ENCODE assay signal across 20 mouse cellular contexts in genomic region chr7:143834972-143835371, GRCm38 (mm10). TPM values are rescaled to one million over a fixed set of nuclear protein-coding genes. Genes with fewer than 3 reads are reported as not detected.
DNase-seq lines count a peak whose midpoint lies in the region; ATAC-seq and TF ChIP-seq lines count a peak whose summit lies in the region.
"Had no signal": no experiment of that assay in that cellular context is flagged by ENCODE, and none has a peak within 500 bp of the region (broad histone marks: within the 10 kb centered on the region; RNA-seq: fewer than 3 reads in every experiment).

No protein-coding gene starts in this region.

- no peaks in the 10 kb centered on the region for H3K9me3 ChIP-seq in intestine, embryonic 15.5 days
- no peaks in the 10 kb centered on the region for H3K9me3 ChIP-seq in stomach, postnatal 0 days (ENCODE audit: control insufficient read depth, low read length)
- H3K9me3 ChIP-seq: heart, embryonic 13.5 days; hindbrain, embryonic 10.5 days; lung, embryonic 15.5 days; megakaryocyte, embryonic 14.5 days had no signal

- peak overlapping the region; percentile 15 for H3K4me2 ChIP-seq in intestine, embryonic 15.5 days (replicated peaks)
- H3K4me2 ChIP-seq in stomach, postnatal 0 days (replicated peaks; ENCODE audit: low read depth): no peak overlapping the region
- H3K4me2 ChIP-seq: heart, embryonic 13.5 days; lung, embryonic 15.5 days had no signal

- 62% methylated on average over 3 of the region's 3 CpGs for WGBS in thymus, adult 2 months
- 37% methylated on average over 3 of the region's 3 CpGs for WGBS in intestine, embryonic 15.5 days
- 39% methylated on average over 3 of the region's 3 CpGs for WGBS in stomach, postnatal 0 days

- H3K4me1 ChIP-seq in thymus, adult 2 months (replicated peaks; ENCODE audit: control insufficient read depth, insufficient read depth, low read length): peaks cover 39% of the 10 kb centered on the region
- peaks cover 41% of the 10 kb centered on the region for H3K4me1 ChIP-seq in intestine, embryonic 15.5 days (replicated peaks)
- H3K4me1 ChIP-seq in stomach, postnatal 0 days (replicated peaks; ENCODE audit: control insufficient read depth, insufficient read depth): peaks cover 4% of the 10 kb centered on the region

- H3K27me3 ChIP-seq in thymus, adult 2 months (ENCODE audit: control insufficient read depth, insufficient read depth, low read length): no peaks in the 10 kb centered on the region
- no peaks in the 10 kb centered on the region for H3K27me3 ChIP-seq in intestine, embryonic 15.5 days (replicated peaks)
- H3K27me3 ChIP-seq in stomach, postnatal 0 days (ENCODE audit: control insufficient read depth, insufficient read depth, low read length): no peaks in the 10 kb centered on the region
- H3K27me3 ChIP-seq: heart, embryonic 13.5 days; lung, embryonic 15.5 days; megakaryocyte, embryonic 14.5 days had no signal

- H3K36me3 ChIP-seq in thymus, adult 2 months (ENCODE audit: control insufficient read depth, insufficient read depth, low read length): no peaks in the 10 kb centered on the region
- H3K36me3 ChIP-seq in intestine, embryonic 15.5 days: peaks cover 21% of the 10 kb centered on the region
- no peaks in the 10 kb centered on the region for H3K36me3 ChIP-seq in stomach, postnatal 0 days (ENCODE audit: control insufficient read depth, insufficient read depth, low read length)

- no peak for TF ChIP-seq EP300 in stomach, postnatal 0 days (optimal IDR thresholded peaks at IDR 0.05)

- H3K4me3 ChIP-seq in gastrocnemius, adult 2 months: no peak overlapping the region
- no peak overlapping the region for H3K4me3 ChIP-seq in thymus, adult 2 months (ENCODE audit: control insufficient read depth, insufficient read depth, low read length)
- H3K4me3 ChIP-seq in intestine, embryonic 15.5 days (replicated peaks): no peak overlapping the region
- H3K4me3 ChIP-seq in stomach, postnatal 0 days (ENCODE audit: low read depth, low read length): no peak overlapping the region
- H3K4me3 ChIP-seq: erythroblast, embryonic 14.5 days; heart, embryonic 13.5 days; hindbrain, embryonic 10.5 days; lung, embryonic 15.5 days; megakaryocyte, embryonic 14.5 days had no signal

- TF ChIP-seq POLR2A in thymus, adult 2 months (IDR thresholded peaks at IDR 0.05; ENCODE audit: control insufficient read depth, extremely low read depth, insufficient read depth, low read length, poor library complexity): no peak

- H3K9ac ChIP-seq in intestine, embryonic 15.5 days: no peak overlapping the region
- no peak overlapping the region; the same call in 1 of the 2 replicates for H3K9ac ChIP-seq in stomach, postnatal 0 days (ENCODE audit: low read length)
- H3K9ac ChIP-seq: heart, embryonic 13.5 days; lung, embryonic 15.5 days had no signal

- ATAC-seq in intestine, embryonic 15.5 days: peak; percentile 61
- ATAC-seq in stomach, postnatal 0 days (ENCODE audit: low FRiP score, low TSS enrichment): peak; percentile 80

- intact Hi-C loops in gastrocnemius, adult 2 months (cut with DNase I): no loop called here

- H3K27ac ChIP-seq in gastrocnemius, adult 2 months: no peak overlapping the region
- H3K27ac ChIP-seq in thymus, adult 2 months (ENCODE audit: control insufficient read depth, insufficient read depth, low read length): peak overlapping the region; percentile 38
- 0 out of 2 replicates have a peak overlapping the region, but pooled peaks have one; percentile 44 for H3K27ac ChIP-seq in intestine, embryonic 15.5 days
- peak overlapping the region; percentile 49 for H3K27ac ChIP-seq in stomach, postnatal 0 days (replicated peaks)
- H3K27ac ChIP-seq: heart, embryonic 13.5 days; hindbrain, embryonic 10.5 days; lung, embryonic 15.5 days had no signal

- peak; percentile 7 for DNase-seq in gastrocnemius, adult 2 months
- no peak for DNase-seq in gastrocnemius, postnatal 25 days
- DNase-seq in thymus, adult 2 months: no peak
- DNase-seq in thymus, postnatal 25 days: no peak
- peak; percentile 47 for DNase-seq in stomach, postnatal 0 days (ENCODE audit: low spot score)
- no peak for DNase-seq in lung, postnatal 10 days
- DNase-seq: cerebellum, adult 8-10 months had no signal

- TF ChIP-seq CTCF in gastrocnemius, adult 2 months (IDR thresholded peaks at IDR 0.05): no peak
- no peak for TF ChIP-seq CTCF in thymus, adult 2 months (IDR thresholded peaks at IDR 0.05; ENCODE audit: borderline replicate concordance, control insufficient read depth, extremely low read depth, insufficient read depth, low read length, poor library complexity)
- no peak for TF ChIP-seq CTCF in stomach, postnatal 0 days (IDR thresholded peaks at IDR 0.05; ENCODE audit: low read depth)

RNA-seq across cellular contexts. Expression of gene Dhcr7, which starts 12.0 kb away (rescaled TPM):
- 1 to 10 TPM; 4.2 to 7.6 TPM for total RNA-seq in gastrocnemius, adult 2 months (2021)
- 1 to 10 TPM; 4.8 TPM for total RNA-seq in gastrocnemius, postnatal 25 days (2021)
- polyA plus RNA-seq in thymus, adult 2 months (2012; rRNA removed): 246 and 256 TPM in 2 replicates
- polyA plus RNA-seq in intestine, embryonic 15.5 days (2015; fragmentation: Nextera tagmentation; extraction: Ambion mirVana): 70.2 and 78.9 TPM in 2 replicates
- polyA plus RNA-seq in stomach, postnatal 0 days (2015; fragmentation: Nextera tagmentation; extraction: Ambion mirVana): 23.9 and 27.1 TPM in 2 replicates

RNA-seq across cellular contexts. Expression of gene Nadsyn1, which starts 12.3 kb away (rescaled TPM):
- total RNA-seq in gastrocnemius, adult 2 months (2021): 1 to 10 TPM; 3.7 to 4.6 TPM
- 1 to 10 TPM; 2.7 to 3.8 TPM for total RNA-seq in gastrocnemius, postnatal 25 days (2021)
- polyA plus RNA-seq in thymus, adult 2 months (2012; rRNA removed): 14.0 and 17.7 TPM in 2 replicates
- 19.4 and 21.1 TPM in 2 replicates for polyA plus RNA-seq in intestine, embryonic 15.5 days (2015; fragmentation: Nextera tagmentation; extraction: Ambion mirVana)
- 8.5 and 9.2 TPM in 2 replicates for polyA plus RNA-seq in stomach, postnatal 0 days (2015; fragmentation: Nextera tagmentation; extraction: Ambion mirVana)

RNA-seq across cellular contexts. Expression of gene Gm498, which starts 31.7 kb away (rescaled TPM):
- total RNA-seq in gastrocnemius, adult 2 months (2021): not detected
- not detected for total RNA-seq in gastrocnemius, postnatal 25 days (2021)
- not detected in 2 replicates for polyA plus RNA-seq in thymus, adult 2 months (2012; rRNA removed)
- polyA plus RNA-seq in intestine, embryonic 15.5 days (2015; fragmentation: Nextera tagmentation; extraction: Ambion mirVana): not detected in 2 replicates
- 0.07 TPM in 1 of 2 replicates, not detected in the other for polyA plus RNA-seq in stomach, postnatal 0 days (2015; fragmentation: Nextera tagmentation; extraction: Ambion mirVana)
- total RNA-seq: ES-E14; gastrocnemius, postnatal 4 days; layer of hippocampus, adult 8-10 months; left cerebral cortex, adult 8-10 months; liver, adult 2 months had no signal
- polyA plus RNA-seq: C2C12; erythroblast, embryonic 14.5 days; heart, embryonic 13.5 days; hindbrain, embryonic 10.5 days; kidney, embryonic 16.5 days; liver, adult 2 months; lung, embryonic 15.5 days had no signal

RNA-seq across cellular contexts. Expression of gene Mrgpre, which starts 50.7 kb away (rescaled TPM):
- under 1 TPM; 0.43 to 0.84 TPM for total RNA-seq in gastrocnemius, adult 2 months (2021)
- total RNA-seq in gastrocnemius, postnatal 25 days (2021): under 1 TPM; 0.64 to 0.67 TPM
- 9.8 and 11.3 TPM in 2 replicates for polyA plus RNA-seq in thymus, adult 2 months (2012; rRNA removed)
- 1.2 and 1.3 TPM in 2 replicates for polyA plus RNA-seq in intestine, embryonic 15.5 days (2015; fragmentation: Nextera tagmentation; extraction: Ambion mirVana)
- 0.55 and 0.63 TPM in 2 replicates for polyA plus RNA-seq in stomach, postnatal 0 days (2015; fragmentation: Nextera tagmentation; extraction: Ambion mirVana)
- polyA plus RNA-seq: erythroblast, embryonic 14.5 days had no signal

Comparison
In these comparisons a context has a peak if more than half of its experiments do, and no peak if none do; other contexts are left out.
1. DNase-seq: peak in gastrocnemius, adult 2 months (single experiment) and stomach, postnatal 0 days (single experiment); none in gastrocnemius, postnatal 25 days (single experiment), thymus, adult 2 months (single experiment), thymus, postnatal 25 days (single experiment) and lung, postnatal 10 days (single experiment).